Mouse (Mus musculus) G1E (cell line): Measurements from ENCODE around the gene Efcab7. TPM values are rescaled to one million over a fixed set of nuclear protein-coding genes. Genes with fewer than 3 reads are reported as not detected.
A peak's percentile ranks its signal among the peaks of the same experiment; 100 is the strongest.

ENCODE experiments used
- ATAC-seq: 2 replicates; pipeline ENCODE4 v1.8.0; 2016; ENCODE audit warnings: mild to moderate bottlenecking; ENCODE audit not compliant: insufficient number of reproducible peaks, poor library complexity, low FRiP score, severe bottlenecking; ENCODE audit errors: extremely low read depth
- DNase-seq: peaks from one replicate; pipeline ENCODE4 v3.0.0; 2012; ENCODE audit warnings: low spot score
- H3K27me3 ChIP-seq: 2 replicates; pipeline ENCODE4 v1.6.1; 2012; ENCODE audit warnings: mild to moderate bottlenecking, low read length, inconsistent platforms; ENCODE audit not compliant: insufficient read depth
- H3K36me3 ChIP-seq: replicated peaks from 2 replicates; pipeline ENCODE3; 2012; ENCODE audit warnings: mild to moderate bottlenecking, inconsistent platforms
- H3K4me1 ChIP-seq: 2 replicates; pipeline ENCODE4 v1.6.1; 2012; ENCODE audit warnings: low read depth, low read length, inconsistent platforms, mixed read lengths; ENCODE audit not compliant: insufficient read depth
- H3K4me3 ChIP-seq: 2 replicates; pipeline ENCODE4 v1.5.1; 2012; ENCODE audit warnings: low read depth, mild to moderate bottlenecking, inconsistent platforms, low read length, moderate library complexity, mixed read lengths
- H3K9me3 ChIP-seq: replicated peaks from 2 replicates; pipeline ENCODE4 v1.6.1; 2012; ENCODE audit warnings: inconsistent platforms
- CTCF ChIP-seq: IDR thresholded peaks from 2 replicates; pipeline ENCODE4 v1.5.1; 2012; ENCODE audit warnings: low read depth, low read length, inconsistent platforms, mixed read lengths
- GATA1 ChIP-seq: IDR thresholded peaks from 2 replicates; pipeline ENCODE4 v1.6.1; 2012; ENCODE audit warnings: borderline replicate concordance, low read length, inconsistent platforms, mixed read lengths
- GATA2 ChIP-seq: IDR thresholded peaks from 2 replicates; pipeline ENCODE4 v1.6.1; 2012; ENCODE audit warnings: low read depth, low read length, inconsistent platforms, borderline replicate concordance
- POLR2AphosphoS5 ChIP-seq: IDR thresholded peaks from 2 replicates; pipeline ENCODE4 v1.6.1; 2012; ENCODE audit warnings: low read depth, low read length, inconsistent platforms; ENCODE audit not compliant: insufficient replicate concordance
- TAL1 ChIP-seq: conservative IDR thresholded peaks from 2 replicates; pipeline ENCODE4 v1.6.1; 2012; ENCODE audit warnings: low read depth, low read length, inconsistent platforms, mixed read lengths
- polyA plus RNA-seq: library from polyadenylated mRNA; stranded (reverse); fragments of >175 nt; gene quantifications from 2 replicates; pipeline ENCODE4 v1.2.3, GENCODE M21; 2012
- total RNA-seq, 2 experiments: library from RNA; stranded (forward) in 1 of 2; stranded (reverse) in 1 of 2; fragments of 200-1000 nt in 1 of 2; fragments of >200 nt in 1 of 2; fragmentation: Nextera tagmentation in 1 of 2; gene quantifications; 2 replicates each; pipeline ENCODE4 v1.2.3; 2014 to 2017

Gene Efcab7
- total and polyA plus RNA-seq, 3 experiments: 1.5 to 21.1 (median 21.0) TPM

GRCm38 (mm10) chr4:99930518-99931239 lies 101.7 kb downstream of the Efcab7 start:
- H3K27me3 ChIP-seq: no peaks in the 10 kb centered on the region
- no peak for DNase-seq
- no peak for ATAC-seq
- H3K4me3 ChIP-seq: peak overlapping the region; percentile 89
- H3K9me3 ChIP-seq: no peaks in the 10 kb centered on the region
- TF ChIP-seq GATA2 (no peak), CTCF (no peak), TAL1 (no peak), POLR2AphosphoS5 (no peak), GATA1 (no peak)
- peaks cover 76% of the 10 kb centered on the region for H3K4me1 ChIP-seq
- H3K36me3 ChIP-seq: peaks cover 44% of the 10 kb centered on the region

- no peaks in the 10 kb centered on the region for H3K27me3 ChIP-seq
- ATAC-seq (peak; percentile 35), DNase-seq (peak; percentile 35)
- no peaks in the 10 kb centered on the region for H3K9me3 ChIP-seq
- H3K4me1 ChIP-seq: peaks cover 76% of the 10 kb centered on the region
- peak overlapping the region; percentile 89 for H3K4me3 ChIP-seq
- peaks cover 49% of the 10 kb centered on the region for H3K36me3 ChIP-seq
- TF ChIP-seq GATA2: no peak
- no peak for TF ChIP-seq POLR2AphosphoS5
- TF ChIP-seq TAL1: no peak
- no peak for TF ChIP-seq CTCF
- no peak for TF ChIP-seq GATA1
Measured at GRCm38 (mm10) chr4:99931240-99931580, 102.2 kb downstream of the Efcab7 start.

GRCm38 (mm10) chr4:99931807-99932206 lies 102.8 kb downstream of the Efcab7 start:
- H3K4me3 ChIP-seq: peak overlapping the region; percentile 89; the same call in 1 of the 2 replicates
- peaks cover 55% of the 10 kb centered on the region for H3K36me3 ChIP-seq
- H3K9me3 ChIP-seq: no peaks in the 10 kb centered on the region
- no peaks in the 10 kb centered on the region for H3K27me3 ChIP-seq
- H3K4me1 ChIP-seq: peaks cover 76% of the 10 kb centered on the region
- no peak for TF ChIP-seq GATA2
- no peak for TF ChIP-seq POLR2AphosphoS5
- no peak for TF ChIP-seq TAL1
- TF ChIP-seq CTCF: no peak
- TF ChIP-seq GATA1: no peak
- ATAC-seq (no peak), DNase-seq (no peak)

- Histone ChIP-seq H3K9me3 (no peaks in the 10 kb centered on the region), H3K4me1 (peaks cover 66% of the 10 kb centered on the region), H3K27me3 (no peaks in the 10 kb centered on the region), H3K4me3 (no peak overlapping the region), H3K36me3 (peaks cover 85% of the 10 kb centered on the region)
- DNase-seq: no peak
- ATAC-seq: no peak
- TF ChIP-seq POLR2AphosphoS5 (no peak), TAL1 (no peak), GATA1 (no peak), GATA2 (no peak), CTCF (no peak)
Measured at GRCm38 (mm10) chr4:99934859-99935258, 105.9 kb downstream of the Efcab7 start.

- ATAC-seq (no peak), DNase-seq (no peak)
- no peak for TF ChIP-seq GATA2
- no peak for TF ChIP-seq CTCF
- TF ChIP-seq TAL1: no peak
- Histone ChIP-seq H3K36me3 (peaks cover 93% of the 10 kb centered on the region), H3K9me3 (no peaks in the 10 kb centered on the region), H3K27me3 (no peaks in the 10 kb centered on the region), H3K4me3 (no peak overlapping the region), H3K4me1 (peaks cover 70% of the 10 kb centered on the region)
Measured at GRCm38 (mm10) chr4:99936278-99936677, 107.3 kb downstream of the Efcab7 start.

GRCm38 (mm10) chr4:99939711-99940505 lies 110.9 kb downstream of the Efcab7 start:
- peaks cover 67% of the 10 kb centered on the region for H3K4me1 ChIP-seq
- no peaks in the 10 kb centered on the region for H3K9me3 ChIP-seq
- DNase-seq (no peak), ATAC-seq (no peak)
- no peaks in the 10 kb centered on the region for H3K27me3 ChIP-seq
- H3K4me3 ChIP-seq: no peak overlapping the region
- TF ChIP-seq POLR2AphosphoS5 (no peak), CTCF (no peak), GATA2 (no peak)
- H3K36me3 ChIP-seq: peaks cover 97% of the 10 kb centered on the region
